Mouse (Mus musculus) ES-Bruce4 (cell line): ENCODE results near the gene 6430628N08Rik. TPM values are rescaled to one million over a fixed set of nuclear protein-coding genes. Genes with fewer than 3 reads are reported as not detected.

Source experiments
- H3K27ac ChIP-seq: 2 replicates; pipeline ENCODE4 v1.5.1; 2012; ENCODE audit warnings: low read length, inconsistent platforms; ENCODE audit not compliant: insufficient read depth
- H3K27me3 ChIP-seq: 2 replicates; pipeline ENCODE4 v1.6.1; 2012; ENCODE audit warnings: mild to moderate bottlenecking, low read length, inconsistent platforms; ENCODE audit not compliant: control insufficient read depth, poor library complexity, insufficient read depth, severe bottlenecking
- H3K36me3 ChIP-seq: 2 replicates; pipeline ENCODE4 v1.6.1; 2012; ENCODE audit warnings: inconsistent platforms, mild to moderate bottlenecking, low read length, moderate library complexity; ENCODE audit not compliant: control insufficient read depth, poor library complexity, insufficient read depth, severe bottlenecking
- H3K4me1 ChIP-seq: one replicate; pipeline ENCODE4 v1.8.1; 2011; ENCODE audit warnings: low read length; ENCODE audit not compliant: control insufficient read depth, insufficient read depth
- H3K4me3 ChIP-seq: 2 replicates; pipeline ENCODE4 v1.5.1; 2011; ENCODE audit warnings: low read depth, mild to moderate bottlenecking, low read length
- H3K9ac ChIP-seq: 2 replicates; pipeline ENCODE4 v1.6.1; 2012; ENCODE audit warnings: low read depth, mild to moderate bottlenecking, inconsistent platforms; ENCODE audit not compliant: poor library complexity, severe bottlenecking
- H3K9me3 ChIP-seq: replicated peaks from 2 replicates; pipeline ENCODE4 v1.6.1; 2012; ENCODE audit warnings: mild to moderate bottlenecking, low read length, inconsistent platforms; ENCODE audit not compliant: control insufficient read depth, poor library complexity, insufficient read depth, severe bottlenecking
- CTCF ChIP-seq: IDR thresholded peaks from one replicate; pipeline ENCODE4 v1.8.1; 2011; ENCODE audit warnings: low read depth, low read length
- EP300 ChIP-seq: IDR thresholded peaks from 2 replicates; pipeline ENCODE4 v1.6.1; 2011; ENCODE audit warnings: low read depth, low read length; ENCODE audit not compliant: insufficient read depth
- POLR2A ChIP-seq: IDR thresholded peaks from one replicate; pipeline ENCODE4 v1.8.1; 2011; ENCODE audit warnings: low read length; ENCODE audit not compliant: insufficient read depth
- polyA plus RNA-seq: library from polyadenylated mRNA; stranded (reverse); fragments of >200 nt; gene quantifications from 2 replicates; pipeline ENCODE4 v1.2.4, GENCODE M21; 2011; ENCODE audit warnings: low read depth; ENCODE audit not compliant: missing spikeins, insufficient read depth, insufficient read length

6430628N08Rik gene
- polyA plus RNA-seq, 1 experiment = not detected

GRCm38 (mm10) chr4:115878828-115879227, 11.6 kb upstream of the 6430628N08Rik start:
- no peak overlapping the region for H3K9ac ChIP-seq
- no peak overlapping the region for H3K27ac ChIP-seq
- H3K27me3 ChIP-seq = no peaks in the 10 kb centered on the region
- TF ChIP-seq CTCF (no peak), EP300 (no peak), POLR2A (no peak)
- H3K9me3 ChIP-seq = no peaks in the 10 kb centered on the region
- H3K4me1 ChIP-seq = peaks cover 2% of the 10 kb centered on the region
- no peak overlapping the region for H3K4me3 ChIP-seq
- no peaks in the 10 kb centered on the region for H3K36me3 ChIP-seq

DNA sequence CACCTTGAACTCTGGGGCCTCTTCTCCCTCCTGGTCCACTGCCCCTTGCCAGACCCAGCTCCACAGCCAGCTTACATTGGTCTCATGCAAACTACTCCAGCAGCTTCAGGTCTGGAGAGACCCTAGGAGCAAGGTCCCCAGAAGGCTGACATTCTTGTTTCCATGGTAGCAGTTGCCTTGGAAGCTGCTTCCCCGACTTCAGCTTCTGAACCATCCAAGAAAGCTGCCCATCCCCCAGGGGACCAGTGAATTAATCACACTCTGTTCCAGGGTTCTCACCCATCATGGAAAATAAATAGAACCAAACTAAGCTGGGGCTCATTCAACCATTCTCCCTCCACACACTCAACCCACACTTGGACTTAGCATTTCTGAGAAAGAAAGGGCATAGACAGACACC, 9.3 kb upstream of the 6430628N08Rik start:
- no peak overlapping the region for H3K9ac ChIP-seq
- no peaks in the 10 kb centered on the region for H3K36me3 ChIP-seq
- no peak overlapping the region for H3K27ac ChIP-seq
- no peaks in the 10 kb centered on the region for H3K9me3 ChIP-seq
- peaks cover 2% of the 10 kb centered on the region for H3K4me1 ChIP-seq
- H3K27me3 ChIP-seq = no peaks in the 10 kb centered on the region
- H3K4me3 ChIP-seq = no peak overlapping the region
- TF ChIP-seq EP300 (no peak), POLR2A (no peak), CTCF (no peak)

DNA sequence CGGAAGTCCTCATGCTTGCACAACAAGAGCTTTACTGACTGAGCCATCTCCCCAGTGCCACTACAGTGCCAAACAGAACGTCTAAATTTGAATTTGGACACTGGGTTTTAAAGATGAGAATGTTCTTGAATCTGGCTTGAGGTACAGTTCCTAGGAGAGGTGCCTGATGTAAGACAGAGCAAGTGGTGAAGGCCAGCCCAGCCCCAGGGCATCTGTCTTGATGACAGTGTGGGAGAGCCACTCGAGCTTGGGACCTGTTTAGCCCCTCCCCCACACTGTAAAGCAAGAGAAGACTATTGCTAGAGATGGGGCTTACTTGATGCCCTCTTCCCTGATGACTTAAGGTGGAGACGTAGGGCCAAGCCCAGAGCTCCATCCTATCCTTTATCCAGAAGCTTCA, 8.3 kb upstream of the 6430628N08Rik start:
- Histone ChIP-seq H3K27me3 (no peaks in the 10 kb centered on the region), H3K27ac (no peak overlapping the region), H3K4me3 (no peak overlapping the region), H3K9ac (no peak overlapping the region), H3K4me1 (peaks cover 2% of the 10 kb centered on the region), H3K9me3 (no peaks in the 10 kb centered on the region), H3K36me3 (no peaks in the 10 kb centered on the region)
- TF ChIP-seq POLR2A = no peak
- TF ChIP-seq CTCF = no peak
- TF ChIP-seq EP300 = no peak

GRCm38 (mm10) chr4:115884022-115884421, 6.4 kb upstream of the 6430628N08Rik start, which contains the start of gene Kncn:
Kncn (plus strand) TSS chr4:115884400.
- Histone ChIP-seq H3K9ac (no peak within 1 kb of the TSS), H3K27ac (no peak within 1 kb of the TSS), H3K4me1 (no peaks in the 10 kb centered on the region), H3K4me3 (no peak within 1 kb of the TSS), H3K27me3 (no peaks in the 10 kb centered on the region), H3K9me3 (no peaks in the 10 kb centered on the region), H3K36me3 (no peaks in the 10 kb centered on the region)
- TF ChIP-seq POLR2A (no peak), EP300 (no peak), CTCF (no peak)

DNA sequence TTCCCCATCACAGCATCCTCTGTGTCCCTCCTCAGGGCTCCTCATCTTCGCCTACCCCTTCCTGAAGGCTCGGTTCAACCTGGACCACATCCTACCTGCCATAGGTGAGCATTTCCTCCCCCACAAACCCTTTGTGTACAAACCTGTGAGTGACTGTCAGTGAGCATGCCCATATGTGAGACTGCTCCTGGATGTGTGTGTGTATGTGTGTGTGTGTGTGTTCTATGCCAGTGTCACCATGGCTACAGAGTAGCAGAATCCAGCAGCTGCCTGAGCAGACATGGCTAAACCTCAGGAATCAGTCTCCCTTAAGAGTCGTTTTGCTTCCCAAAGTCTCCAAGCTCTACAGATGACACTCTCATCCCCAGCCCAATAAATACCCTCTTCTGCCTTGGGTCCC, 4.6 kb upstream of the 6430628N08Rik start:
- H3K27ac ChIP-seq = no peak overlapping the region
- no peaks in the 10 kb centered on the region for H3K9me3 ChIP-seq
- no peak for TF ChIP-seq EP300
- no peak for TF ChIP-seq CTCF
- TF ChIP-seq POLR2A = no peak
- no peaks in the 10 kb centered on the region for H3K36me3 ChIP-seq
- H3K9ac ChIP-seq = no peak overlapping the region
- no peak overlapping the region for H3K4me3 ChIP-seq
- H3K27me3 ChIP-seq = no peaks in the 10 kb centered on the region
- H3K4me1 ChIP-seq = no peaks in the 10 kb centered on the region

DNA sequence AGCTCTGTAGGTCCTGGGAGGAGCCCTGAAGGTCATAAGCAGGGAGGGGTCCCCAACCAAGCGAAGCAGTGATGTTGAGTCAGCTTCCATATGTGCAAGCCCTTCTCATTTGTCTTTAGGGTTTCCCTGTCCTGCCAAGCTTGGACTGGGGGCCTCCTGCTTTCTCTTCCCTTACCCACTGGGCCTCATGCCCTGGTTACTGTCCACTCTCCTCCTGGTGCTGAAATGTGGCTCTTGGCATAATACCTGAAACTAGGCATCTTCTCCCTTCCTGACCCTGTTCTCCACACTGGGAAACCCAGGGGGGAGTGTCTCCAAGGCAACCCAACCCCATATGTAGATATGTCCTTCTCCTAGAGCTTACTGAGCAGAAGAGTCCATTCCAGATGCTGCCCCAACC, 3.6 kb upstream of the 6430628N08Rik start:
- H3K9me3 ChIP-seq = no peaks in the 10 kb centered on the region
- H3K9ac ChIP-seq = no peak overlapping the region
- H3K4me1 ChIP-seq = no peaks in the 10 kb centered on the region
- no peak overlapping the region for H3K27ac ChIP-seq
- TF ChIP-seq CTCF = no peak
- TF ChIP-seq POLR2A = no peak
- TF ChIP-seq EP300 = no peak
- no peaks in the 10 kb centered on the region for H3K36me3 ChIP-seq
- no peak overlapping the region for H3K4me3 ChIP-seq
- no peaks in the 10 kb centered on the region for H3K27me3 ChIP-seq
